Mouse (Mus musculus) c-Kit-positive CD71-positive TER-119-positive erythroid progenitor cells, embryonic 14.5 days (primary cell): ENCODE results near the gene Btbd35f25.
"Not testable (repeated sequence)": the region's sequence is repeated elsewhere in the genome, so short reads cannot be mapped to it uniquely, and the experiment has no call there.

Source experiments
- DNase-seq: peaks from one replicate; pipeline ENCODE4 v3.0.0-alpha.2; 2013; ENCODE audit warnings: low spot score

Gene Btbd35f25

GRCm38 (mm10) chrX:31717056-31717455 lies at the start of gene Btbd35f25:
Gene Btbd35f25 (minus strand): TSS chrX:31717156.
- not testable (repeated sequence) for DNase-seq

- no peak for DNase-seq
These were observed 49.3 kb upstream of the Btbd35f25 start for GRCm38 (mm10) chrX:31766255-31766654.

GRCm38 (mm10) chrX:31764001-31764400 lies 47.0 kb upstream of the Btbd35f25 start:
- no peak for DNase-seq

GRCm38 (mm10) chrX:31745079-31745478 lies 28.1 kb upstream of the Btbd35f25 start:
- no peak for DNase-seq

- no peak for DNase-seq
These were observed 20.0 kb upstream of the Btbd35f25 start for GRCm38 (mm10) chrX:31736958-31737357.
